ENCODE assay signal across 16 mouse cellular contexts in genomic region chrX:94100561-94100960, GRCm38 (mm10).
"Had no signal": no experiment of that assay in that cellular context is flagged by ENCODE, and none has a peak within 500 bp of the region (broad histone marks: within the 10 kb centered on the region; RNA-seq: fewer than 3 reads in every experiment).

No protein-coding gene starts in this region.

- DNase-seq: retina, postnatal 1 day; right cerebral cortex, adult 18-20 months; right cerebral cortex, postnatal 14 days; right cerebral cortex, postnatal 25 days; right cerebral cortex, postnatal 4 days; spleen, adult 18-20 months; thymus, adult 18-20 months; thymus, adult 2 months; thymus, postnatal 14 days; thymus, postnatal 25 days; thymus, postnatal 36 days; thymus, postnatal 4 days had no signal

- H3K4me3 ChIP-seq: neural tube, embryonic 13.5 days; neural tube, embryonic 15.5 days; stomach, embryonic 15.5 days had no signal

- H3K27ac ChIP-seq: neural tube, embryonic 13.5 days; neural tube, embryonic 15.5 days; stomach, embryonic 15.5 days; stomach, postnatal 0 days had no signal
